Mouse (Mus musculus) lung, postnatal 0 days (tissue): Measurements from ENCODE around the gene Epsti1.

ENCODE experiments used
- CTCF ChIP-seq: IDR thresholded peaks from 2 replicates; pipeline ENCODE4 v1.5.1; 2016; ENCODE audit warnings: antibody characterized with exemption, mild to moderate bottlenecking
- EP300 ChIP-seq: IDR thresholded peaks from 2 replicates; pipeline ENCODE4 v1.6.1; 2016; ENCODE audit warnings: antibody characterized with exemption, mild to moderate bottlenecking, control low read depth

GRCm38 (mm10) chr14:77871380-77871975, 32.6 kb upstream of the Epsti1 start:
- TF ChIP-seq EP300 (no peak), CTCF (no peak)
